Mouse (Mus musculus): ENCODE data around the gene Cbwd1. TPM values are rescaled to one million over a fixed set of nuclear protein-coding genes. Genes with fewer than 3 reads are reported as not detected.

Cbwd1 gene
- polyA plus RNA-seq, 1 experiment from 2014 or later, result 24.9 TPM

DNA sequence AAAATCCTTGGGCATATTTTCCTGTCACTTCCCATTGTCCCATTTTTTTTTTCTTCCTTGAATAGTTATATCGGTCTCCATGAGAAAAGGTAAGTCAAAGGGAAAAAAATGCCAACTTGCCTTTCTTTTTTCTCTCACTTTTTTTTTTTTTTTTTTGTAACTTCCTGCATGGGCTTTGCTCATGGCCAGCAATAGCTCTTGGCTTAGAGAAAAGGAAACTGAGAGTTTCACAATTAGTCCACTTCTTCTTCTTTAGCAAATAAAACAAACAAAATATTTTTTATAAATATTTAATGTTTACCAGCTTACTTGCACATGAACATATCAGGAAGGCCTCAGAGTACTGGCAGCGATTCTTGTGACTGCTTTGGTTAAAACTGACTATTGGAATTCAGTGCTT, 4.8 kb upstream of the Cbwd1 start:
- no peaks in the 10 kb centered on the region for H3K9me3 ChIP-seq (ENCODE audit: control insufficient read depth, low read length)
- no peak overlapping the region for H3K4me2 ChIP-seq (replicated peaks; ENCODE audit: low read depth, low read length)
- H3K9ac ChIP-seq (ENCODE audit: low read depth, low read length), result no peak overlapping the region
- 91% methylated on average over 2 of the region's 2 CpGs for WGBS
- H3K4me1 ChIP-seq (replicated peaks; ENCODE audit: control insufficient read depth, insufficient read depth, low read length), result no peaks in the 10 kb centered on the region
- no peak overlapping the region for H3K27ac ChIP-seq (ENCODE audit: low read depth, low read length)
- DNase-seq (ENCODE audit: low spot score), result no peak
- H3K4me3 ChIP-seq (ENCODE audit: low read depth, low read length), result no peak overlapping the region
- H3K36me3 ChIP-seq (ENCODE audit: control insufficient read depth, insufficient read depth, low read length), result no peaks in the 10 kb centered on the region
- H3K27me3 ChIP-seq (ENCODE audit: control insufficient read depth, insufficient read depth, low read length), result no peaks in the 10 kb centered on the region
- no peak for ATAC-seq (ENCODE audit: low FRiP score)

DNA sequence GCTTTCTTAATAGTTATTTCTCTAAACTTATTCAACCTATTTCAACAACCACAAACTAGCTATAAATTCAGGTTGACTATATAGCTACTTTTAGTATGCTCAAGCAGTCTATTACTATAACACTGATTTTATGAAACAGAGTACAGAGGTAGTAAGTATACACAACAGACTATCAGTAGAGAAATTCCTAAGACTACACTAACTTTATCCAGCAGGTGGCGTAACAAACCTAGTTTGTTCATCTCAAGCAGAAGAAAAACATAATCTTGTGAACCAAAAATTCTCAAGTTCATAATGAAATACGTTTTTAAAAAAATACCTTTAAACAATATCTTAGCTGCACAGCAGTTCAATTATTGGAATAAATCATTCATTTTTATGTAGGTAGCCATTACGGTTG, 2.9 kb downstream of the Cbwd1 start:
- Histone ChIP-seq H3K4me3 (ENCODE audit: low read depth, low read length) (no peak overlapping the region), H3K36me3 (ENCODE audit: control insufficient read depth, insufficient read depth, low read length) (no peaks in the 10 kb centered on the region), H3K27ac (ENCODE audit: low read depth, low read length) (no peak overlapping the region), H3K9me3 (ENCODE audit: control insufficient read depth, low read length) (no peaks in the 10 kb centered on the region), H3K4me1 (replicated peaks; ENCODE audit: control insufficient read depth, insufficient read depth, low read length) (no peaks in the 10 kb centered on the region; the same call in 1 of the 2 replicates), H3K4me2 (replicated peaks; ENCODE audit: low read depth, low read length) (no peak overlapping the region), H3K9ac (ENCODE audit: low read depth, low read length) (no peak overlapping the region), H3K27me3 (ENCODE audit: control insufficient read depth, insufficient read depth, low read length) (no peaks in the 10 kb centered on the region)
- whole genome bisulfite sequencing, result 41% methylated on average over 3 of the region's 3 CpGs
- ATAC-seq (ENCODE audit: low FRiP score) (no peak), DNase-seq (ENCODE audit: low spot score) (peak; percentile 74)

DNA sequence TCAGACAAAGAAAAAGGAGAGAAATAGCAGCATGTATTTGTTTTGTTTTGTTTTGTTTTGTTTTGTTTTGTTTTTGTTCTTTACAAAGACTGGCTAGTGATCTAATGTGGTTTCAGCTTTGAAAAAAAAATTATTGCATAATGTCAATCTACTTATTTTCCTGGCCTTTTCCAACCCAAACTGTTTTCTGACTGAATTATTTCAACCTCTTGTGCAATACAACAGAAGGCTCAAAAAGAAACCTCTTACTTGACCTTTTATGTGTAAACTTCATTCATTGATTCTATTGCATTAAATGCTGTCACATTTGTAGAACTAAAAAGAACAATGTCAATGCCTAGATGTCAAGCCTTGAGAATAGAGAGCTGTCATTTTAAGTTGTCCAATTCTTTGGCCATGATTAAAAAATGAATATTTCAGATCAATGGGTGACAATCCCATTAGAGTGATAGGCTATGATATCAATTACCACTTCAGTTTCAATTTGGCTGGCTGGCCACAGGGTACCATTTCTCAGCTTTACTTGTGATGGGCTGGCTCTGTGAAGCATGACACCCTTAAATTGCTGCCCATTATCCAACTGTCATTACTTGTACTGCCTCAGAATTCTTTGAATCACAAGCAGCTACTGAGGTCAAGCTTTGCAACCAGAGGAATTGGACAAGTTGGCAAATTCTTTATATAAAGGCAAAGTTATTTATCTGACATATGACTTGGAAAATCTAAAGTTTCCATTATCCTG, 15.7 kb downstream of the Cbwd1 start:
- H3K4me1 ChIP-seq (replicated peaks; ENCODE audit: control insufficient read depth, insufficient read depth, low read length), result no peaks in the 10 kb centered on the region
- H3K4me3 ChIP-seq (ENCODE audit: low read depth, low read length), result no peak overlapping the region
- no peak overlapping the region for H3K27ac ChIP-seq (ENCODE audit: low read depth, low read length)
- DNase-seq (ENCODE audit: low spot score) (no peak), ATAC-seq (ENCODE audit: low FRiP score) (0 out of 2 replicates have a peak, but pooled peaks have one; percentile 53)
- no peak overlapping the region for H3K4me2 ChIP-seq (replicated peaks; ENCODE audit: low read depth, low read length)
- H3K9ac ChIP-seq (ENCODE audit: low read depth, low read length), result no peak overlapping the region
- no peaks in the 10 kb centered on the region for H3K36me3 ChIP-seq (ENCODE audit: control insufficient read depth, insufficient read depth, low read length)
- H3K9me3 ChIP-seq (ENCODE audit: control insufficient read depth, low read length), result no peaks in the 10 kb centered on the region
- no peaks in the 10 kb centered on the region for H3K27me3 ChIP-seq (ENCODE audit: control insufficient read depth, insufficient read depth, low read length)

DNA sequence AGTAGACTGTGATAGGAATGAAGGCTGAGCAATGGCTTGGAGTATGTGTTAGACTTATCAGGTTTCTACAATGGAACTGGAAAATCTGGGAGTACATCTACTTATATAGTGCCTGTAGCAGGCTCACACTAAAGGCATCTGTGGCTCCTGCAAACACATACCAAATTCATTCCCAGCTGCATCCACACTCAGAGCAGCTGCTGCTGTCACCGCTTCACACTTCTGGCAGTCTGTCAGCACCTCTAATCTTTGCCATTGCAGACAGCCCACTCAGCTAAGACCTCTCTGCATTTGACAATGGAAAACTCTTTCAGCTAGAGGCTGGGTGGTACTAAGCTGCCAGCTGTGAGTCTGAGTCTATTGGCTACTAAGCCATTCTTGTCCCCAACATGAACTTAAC, 24.3 kb downstream of the Cbwd1 start:
- Histone ChIP-seq H3K27me3 (ENCODE audit: control insufficient read depth, insufficient read depth, low read length) (no peaks in the 10 kb centered on the region), H3K9me3 (ENCODE audit: control insufficient read depth, low read length) (no peaks in the 10 kb centered on the region), H3K4me2 (replicated peaks; ENCODE audit: low read depth, low read length) (no peak overlapping the region), H3K36me3 (ENCODE audit: control insufficient read depth, insufficient read depth, low read length) (no peaks in the 10 kb centered on the region), H3K4me3 (ENCODE audit: low read depth, low read length) (no peak overlapping the region), H3K9ac (ENCODE audit: low read depth, low read length) (no peak overlapping the region), H3K27ac (ENCODE audit: low read depth, low read length) (no peak overlapping the region), H3K4me1 (replicated peaks; ENCODE audit: control insufficient read depth, insufficient read depth, low read length) (no peaks in the 10 kb centered on the region)
- DNase-seq (ENCODE audit: low spot score) (no peak), ATAC-seq (ENCODE audit: low FRiP score) (no peak)
- WGBS, result 50% methylated on average over 1 of the region's 1 CpGs

DNA sequence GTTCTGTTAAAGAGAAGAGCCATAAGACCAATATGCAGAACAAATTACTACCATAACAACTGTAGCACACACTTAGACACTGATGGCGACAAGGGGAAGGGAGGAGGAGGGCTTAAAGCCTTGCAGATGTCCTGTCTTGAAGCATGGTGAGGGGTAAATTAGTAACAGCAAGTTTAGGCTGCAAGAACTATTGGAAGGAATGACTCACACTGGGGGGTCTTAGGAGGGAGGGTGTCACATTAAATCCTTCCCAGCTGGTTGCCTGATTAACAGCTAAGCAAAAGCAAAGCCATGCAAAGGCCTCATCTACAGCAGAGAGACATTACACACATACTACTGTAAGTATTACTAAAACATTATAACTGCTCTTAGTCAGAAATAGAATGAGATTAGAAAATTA, 32.4 kb downstream of the Cbwd1 start:
- H3K9ac ChIP-seq (ENCODE audit: low read depth, low read length), result no peak overlapping the region
- no peaks in the 10 kb centered on the region for H3K4me1 ChIP-seq (replicated peaks; ENCODE audit: control insufficient read depth, insufficient read depth, low read length)
- H3K27ac ChIP-seq (ENCODE audit: low read depth, low read length), result no peak overlapping the region
- DNase-seq (ENCODE audit: low spot score) (no peak), ATAC-seq (ENCODE audit: low FRiP score) (no peak)
- H3K9me3 ChIP-seq (ENCODE audit: control insufficient read depth, low read length), result no peaks in the 10 kb centered on the region
- H3K36me3 ChIP-seq (ENCODE audit: control insufficient read depth, insufficient read depth, low read length), result no peaks in the 10 kb centered on the region
- no peak overlapping the region for H3K4me2 ChIP-seq (replicated peaks; ENCODE audit: low read depth, low read length)
- 18% methylated on average over 1 of the region's 1 CpGs for WGBS
- no peak overlapping the region for H3K4me3 ChIP-seq (ENCODE audit: low read depth, low read length)
- no peaks in the 10 kb centered on the region for H3K27me3 ChIP-seq (ENCODE audit: control insufficient read depth, insufficient read depth, low read length)

DNA sequence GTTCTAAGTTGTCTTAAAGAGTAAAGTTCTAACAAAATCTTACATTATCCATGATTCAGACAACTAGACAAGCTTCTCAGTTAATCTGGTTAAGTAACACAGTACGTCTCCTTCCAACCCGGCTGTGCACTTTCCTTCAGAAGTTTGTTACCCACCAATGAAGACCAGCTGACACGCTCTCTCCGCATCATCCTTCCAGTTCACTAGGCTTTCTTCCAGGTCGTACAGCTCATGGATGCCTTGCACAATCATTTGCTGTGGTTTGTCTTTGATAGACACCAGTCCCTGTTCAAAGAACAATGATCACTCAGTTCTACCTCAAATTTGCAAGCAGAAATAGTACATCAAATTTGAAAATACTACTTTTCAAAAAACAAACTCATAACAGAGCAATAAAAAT, 40.5 kb downstream of the Cbwd1 start:
- ATAC-seq (ENCODE audit: low FRiP score) (no peak), DNase-seq (ENCODE audit: low spot score) (no peak)
- 91% methylated on average over 5 of the region's 5 CpGs for whole genome bisulfite sequencing
- no peak overlapping the region for H3K9ac ChIP-seq (ENCODE audit: low read depth, low read length)
- no peaks in the 10 kb centered on the region for H3K36me3 ChIP-seq (ENCODE audit: control insufficient read depth, insufficient read depth, low read length)
- H3K4me1 ChIP-seq (replicated peaks; ENCODE audit: control insufficient read depth, insufficient read depth, low read length), result no peaks in the 10 kb centered on the region
- H3K9me3 ChIP-seq (ENCODE audit: control insufficient read depth, low read length), result no peaks in the 10 kb centered on the region
- H3K4me3 ChIP-seq (ENCODE audit: low read depth, low read length), result no peak overlapping the region
- H3K27ac ChIP-seq (ENCODE audit: low read depth, low read length), result no peak overlapping the region
- H3K27me3 ChIP-seq (ENCODE audit: control insufficient read depth, insufficient read depth, low read length), result no peaks in the 10 kb centered on the region
- H3K4me2 ChIP-seq (replicated peaks; ENCODE audit: low read depth, low read length), result no peak overlapping the region

DNA sequence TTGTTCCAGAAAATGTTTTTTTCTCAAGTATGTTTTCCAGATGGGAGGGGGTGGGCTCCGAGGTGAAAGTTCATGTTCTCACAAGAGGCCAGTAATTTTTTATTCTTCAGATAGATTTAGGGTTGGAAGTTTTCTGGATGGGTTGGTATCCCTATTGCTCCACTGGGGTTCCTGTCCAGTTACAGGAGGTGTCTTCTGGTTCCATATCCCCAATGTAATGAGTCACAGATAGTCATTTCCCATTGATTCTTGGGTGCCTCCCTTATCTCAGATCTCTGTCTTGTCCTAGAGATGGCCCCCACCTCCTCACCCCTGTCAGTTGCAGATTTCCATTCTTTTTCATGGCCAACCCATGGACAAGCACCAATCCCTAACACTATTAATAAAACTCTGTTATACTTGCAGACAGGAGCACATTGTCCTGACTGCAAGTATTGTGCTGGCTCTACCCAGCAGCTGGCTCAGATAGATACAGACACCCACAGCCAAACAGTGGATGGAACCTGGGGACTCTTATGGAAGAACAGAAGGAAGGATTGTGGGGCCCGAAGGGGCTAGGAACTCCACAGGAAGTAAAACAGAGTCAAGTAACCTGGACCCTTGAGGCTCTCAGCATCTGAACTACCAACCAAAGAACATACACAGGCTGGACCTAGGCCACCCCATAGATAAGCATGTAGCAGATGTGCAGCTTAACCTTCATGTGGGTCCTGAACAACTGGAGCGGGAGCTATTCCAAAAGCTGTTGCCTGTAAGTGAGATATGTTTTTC, 52.8 kb downstream of the Cbwd1 start:
- DNase-seq (ENCODE audit: low spot score) (no peak), ATAC-seq (ENCODE audit: low FRiP score) (no peak)
- Histone ChIP-seq H3K27ac (ENCODE audit: low read depth, low read length) (no peak overlapping the region), H3K4me1 (replicated peaks; ENCODE audit: control insufficient read depth, insufficient read depth, low read length) (no peaks in the 10 kb centered on the region), H3K4me2 (replicated peaks; ENCODE audit: low read depth, low read length) (no peak overlapping the region), H3K9ac (ENCODE audit: low read depth, low read length) (no peak overlapping the region), H3K9me3 (ENCODE audit: control insufficient read depth, low read length) (no peaks in the 10 kb centered on the region), H3K27me3 (ENCODE audit: control insufficient read depth, insufficient read depth, low read length) (no peaks in the 10 kb centered on the region), H3K4me3 (ENCODE audit: low read depth, low read length) (no peak overlapping the region), H3K36me3 (ENCODE audit: control insufficient read depth, insufficient read depth, low read length) (no peaks in the 10 kb centered on the region)
- 85% methylated on average over 3 of the region's 3 CpGs for WGBS

DNA sequence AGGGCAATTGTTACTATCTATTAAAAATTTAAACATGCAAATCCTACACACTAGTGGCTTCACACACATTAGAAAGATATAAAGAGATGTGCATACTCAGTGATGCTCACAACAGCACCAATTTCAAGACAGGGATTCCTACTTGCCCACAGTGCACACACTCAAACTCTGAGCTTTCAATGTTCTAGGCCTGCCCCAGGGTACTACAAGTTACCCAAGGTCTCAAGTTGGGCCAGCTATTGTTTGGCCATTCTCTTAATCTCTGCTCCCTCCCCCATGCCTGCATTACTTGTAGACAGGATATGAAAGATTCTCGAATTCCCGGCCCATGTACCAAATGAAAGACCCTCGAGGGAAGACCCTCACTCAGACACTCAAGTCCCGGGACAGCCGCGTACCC, 53.8 kb downstream of the Cbwd1 start:
- no peak for DNase-seq (ENCODE audit: low spot score)
- WGBS, result 96% methylated on average over 4 of the region's 6 CpGs
- H3K27ac ChIP-seq (ENCODE audit: low read depth, low read length), result no peak overlapping the region
- H3K27me3 ChIP-seq (ENCODE audit: control insufficient read depth, insufficient read depth, low read length), result peaks cover 5% of the 10 kb centered on the region
- no peaks in the 10 kb centered on the region for H3K4me1 ChIP-seq (replicated peaks; ENCODE audit: control insufficient read depth, insufficient read depth, low read length)
- no peaks in the 10 kb centered on the region for H3K9me3 ChIP-seq (ENCODE audit: control insufficient read depth, low read length)
- no peak for ATAC-seq (ENCODE audit: low FRiP score)
- H3K4me3 ChIP-seq (ENCODE audit: low read depth, low read length), result no peak overlapping the region
- no peaks in the 10 kb centered on the region for H3K36me3 ChIP-seq (ENCODE audit: control insufficient read depth, insufficient read depth, low read length)
- no peak overlapping the region for H3K4me2 ChIP-seq (replicated peaks; ENCODE audit: low read depth, low read length)
- H3K9ac ChIP-seq (ENCODE audit: low read depth, low read length), result no peak overlapping the region

DNA sequence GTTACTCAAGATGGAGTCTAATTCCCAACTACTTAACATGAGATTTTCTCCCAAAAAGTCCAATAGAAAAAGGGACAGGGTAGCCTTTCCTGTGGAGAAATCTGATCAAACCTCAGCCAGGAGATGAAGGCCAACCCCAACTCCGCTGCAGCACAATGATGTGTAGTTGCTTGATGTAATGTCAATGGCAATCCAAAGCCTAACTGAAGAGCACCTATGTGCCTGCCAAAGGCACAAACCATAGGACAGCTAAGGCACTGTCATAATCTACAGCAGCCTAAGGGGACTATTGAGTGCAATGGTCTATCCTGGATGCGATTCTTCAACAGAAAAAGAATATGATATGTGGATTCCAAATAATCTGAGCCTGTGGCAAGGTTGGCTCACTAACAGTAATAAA, 58.6 kb downstream of the Cbwd1 start:
- H3K27me3 ChIP-seq (ENCODE audit: control insufficient read depth, insufficient read depth, low read length), result peaks cover 44% of the 10 kb centered on the region
- no peak overlapping the region for H3K27ac ChIP-seq (ENCODE audit: low read depth, low read length)
- H3K4me2 ChIP-seq (replicated peaks; ENCODE audit: low read depth, low read length), result no peak overlapping the region
- ATAC-seq (ENCODE audit: low FRiP score) (no peak), DNase-seq (ENCODE audit: low spot score) (no peak)
- H3K36me3 ChIP-seq (ENCODE audit: control insufficient read depth, insufficient read depth, low read length), result no peaks in the 10 kb centered on the region
- H3K9ac ChIP-seq (ENCODE audit: low read depth, low read length), result no peak overlapping the region
- H3K9me3 ChIP-seq (ENCODE audit: control insufficient read depth, low read length), result no peaks in the 10 kb centered on the region
- no peak overlapping the region for H3K4me3 ChIP-seq (ENCODE audit: low read depth, low read length)
- H3K4me1 ChIP-seq (replicated peaks; ENCODE audit: control insufficient read depth, insufficient read depth, low read length), result peaks cover 7% of the 10 kb centered on the region
- WGBS, result 46% methylated on average over 2 of the region's 2 CpGs

Measured in hindbrain, embryonic 11.5 days (tissue).